Mouse (Mus musculus) left cerebral cortex, adult 11 months (tissue): ENCODE results near the gene Pgm2.

Source experiments
- DNase-seq: peaks from one replicate; pipeline ENCODE4 v3.0.0; 2022; ENCODE audit warnings: low spot score

Pgm2 gene

GRCm38 (mm10) chr5:64144315-64144714 lies 51.6 kb downstream of the Pgm2 start:
- no peak for DNase-seq

- no peak for DNase-seq
These were observed 53.7 kb downstream of the Pgm2 start for GRCm38 (mm10) chr5:64146384-64147005.

GRCm38 (mm10) chr5:64149184-64150127 lies 56.7 kb downstream of the Pgm2 start:
- no peak for DNase-seq

- DNase-seq = no peak
These were observed 60.6 kb downstream of the Pgm2 start for GRCm38 (mm10) chr5:64153319-64153718.

GRCm38 (mm10) chr5:64155861-64156550 lies 63.3 kb downstream of the Pgm2 start, which contains the start of gene Tbc1d1:
Gene Tbc1d1 (plus strand): TSS chr5:64156305.
- no peak for DNase-seq

GRCm38 (mm10) chr5:64156579-64156978 lies 63.8 kb downstream of the Pgm2 start:
- no peak for DNase-seq

GRCm38 (mm10) chr5:64157926-64158325 lies 65.2 kb downstream of the Pgm2 start:
- no peak for DNase-seq

- no peak for DNase-seq
These were observed 65.8 kb downstream of the Pgm2 start for GRCm38 (mm10) chr5:64158501-64158900.

- DNase-seq = peak; percentile 21
These were observed 66.5 kb downstream of the Pgm2 start for GRCm38 (mm10) chr5:64159065-64159780.

GRCm38 (mm10) chr5:64159781-64160704 lies 67.3 kb downstream of the Pgm2 start:
- DNase-seq = peak; percentile 53

- DNase-seq = no peak
These were observed 68.1 kb downstream of the Pgm2 start for GRCm38 (mm10) chr5:64160705-64161391.

GRCm38 (mm10) chr5:64161917-64162316 lies 69.2 kb downstream of the Pgm2 start:
- DNase-seq = no peak

- no peak for DNase-seq
These were observed 69.8 kb downstream of the Pgm2 start for GRCm38 (mm10) chr5:64162582-64162981.

GRCm38 (mm10) chr5:64164414-64164813 lies 71.7 kb downstream of the Pgm2 start:
- DNase-seq = no peak

- no peak for DNase-seq
These were observed 73.1 kb downstream of the Pgm2 start for GRCm38 (mm10) chr5:64165826-64166225.

- no peak for DNase-seq
These were observed 76.3 kb downstream of the Pgm2 start for GRCm38 (mm10) chr5:64168990-64169540.

- no peak for DNase-seq
These were observed 80.1 kb downstream of the Pgm2 start for GRCm38 (mm10) chr5:64172884-64173283.

- DNase-seq = no peak
These were observed 80.6 kb downstream of the Pgm2 start for GRCm38 (mm10) chr5:64173302-64173701.

GRCm38 (mm10) chr5:64174429-64174935 lies 81.7 kb downstream of the Pgm2 start:
- DNase-seq = no peak
